Mouse (Mus musculus) stomach, postnatal 0 days (tissue): Measurements from ENCODE around the gene Wdr54.

Experiments
- CTCF ChIP-seq: IDR thresholded peaks from 2 replicates; pipeline ENCODE4 v1.5.1; 2016; ENCODE audit warnings: antibody characterized with exemption, low read depth, mild to moderate bottlenecking, moderate library complexity
- EP300 ChIP-seq: optimal IDR thresholded peaks from 2 replicates; pipeline ENCODE3; 2016; ENCODE audit warnings: antibody characterized with exemption

DNA sequence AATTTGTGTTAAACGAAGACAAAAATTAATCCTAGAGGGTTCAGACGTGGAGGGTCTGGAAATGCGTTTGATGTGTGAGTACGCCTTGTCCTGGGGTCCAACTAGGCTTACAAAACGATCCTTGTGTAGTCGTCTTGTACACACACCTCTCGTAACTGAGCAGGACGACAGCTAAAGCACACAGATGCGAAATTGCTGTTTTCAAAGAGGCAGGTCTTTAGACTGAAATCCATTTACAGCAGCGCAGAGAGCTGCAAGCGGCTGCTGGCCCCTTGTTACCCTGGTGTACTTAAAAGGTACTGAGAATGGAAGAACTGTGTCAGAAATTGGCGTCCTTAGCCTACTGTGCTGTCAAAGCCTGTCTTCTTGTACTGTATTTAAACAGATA lies 10.0 kb upstream of the Wdr54 start:
- TF ChIP-seq CTCF, result no peak
- TF ChIP-seq EP300, result no peak
